Mouse (Mus musculus) kidney, postnatal 0 days (tissue): ENCODE results near the gene Myo1g. TPM values are rescaled to one million over a fixed set of nuclear protein-coding genes. Genes with fewer than 3 reads are reported as not detected.

Experiments used
- ATAC-seq: fragments of 200-750 bp; cut with Nextera tagmentation; replicated peaks from 2 replicates; pipeline ENCODE4 v1.8.0; 2017; ENCODE audit warnings: low read depth, moderate number of reproducible peaks, moderate TSS enrichment, moderate library complexity; ENCODE audit not compliant: low FRiP score
- DNase-seq: peaks from one replicate; pipeline ENCODE4 v3.0.0-alpha.2; 2016; ENCODE audit warnings: low spot score
- H3K27ac ChIP-seq: fragments of 300-500 bp; sonication (generic); 2 replicates; pipeline ENCODE4 v1.5.1; 2014; ENCODE audit warnings: mild to moderate bottlenecking
- H3K27me3 ChIP-seq: fragments of 300-500 bp; sonication (generic); 2 replicates; pipeline ENCODE4 v1.6.1; 2014; ENCODE audit warnings: low read length, mixed read lengths; ENCODE audit not compliant: insufficient read depth
- H3K36me3 ChIP-seq: fragments of 300-500 bp; sonication (generic); 2 replicates; pipeline ENCODE4 v1.6.1; 2014; ENCODE audit warnings: low read length, mixed read lengths; ENCODE audit not compliant: insufficient read depth
- H3K4me1 ChIP-seq: fragments of 300-500 bp; sonication (generic); replicated peaks from 2 replicates; pipeline ENCODE4 v1.6.1; 2014; ENCODE audit warnings: antibody characterized with exemption, low read length, mixed read lengths; ENCODE audit not compliant: insufficient read depth
- H3K4me2 ChIP-seq: fragments of 300-500 bp; sonication (generic); 2 replicates; pipeline ENCODE4 v1.6.1; 2014; ENCODE audit warnings: mild to moderate bottlenecking, low read length, moderate library complexity, mixed read lengths
- H3K4me3 ChIP-seq: fragments of 300-500 bp; sonication (generic); replicated peaks from 2 replicates; pipeline ENCODE4 v1.5.1; 2014; ENCODE audit warnings: low read depth, low read length
- H3K9ac ChIP-seq: fragments of 300-500 bp; sonication (generic); 2 replicates; pipeline ENCODE4 v1.6.1; 2014; ENCODE audit warnings: low read depth, low read length
- H3K9me3 ChIP-seq: fragments of 300-500 bp; sonication (generic); replicated peaks from 2 replicates; pipeline ENCODE4 v1.6.1; 2016; ENCODE audit warnings: low read length, inconsistent platforms, mixed read lengths
- CTCF ChIP-seq: IDR thresholded peaks from 2 replicates; pipeline ENCODE4 v1.5.1; 2016; ENCODE audit warnings: antibody characterized with exemption, low read depth, mild to moderate bottlenecking, moderate library complexity
- WGBS: fragments of 180-500 bp; shearing (Covaris S2); extraction: QIAGEN DNeasy Blood & Tissue Kit; methylation state at CpG from one replicate; pipeline ENCODE4 v1.1.7; 2014; 5-methylcytosine and 5-hydroxymethylcytosine counted together
- polyA plus RNA-seq: library from polyadenylated mRNA; unstranded; fragments of >200 nt; fragmentation: Nextera tagmentation; extraction: Ambion mirVana; gene quantifications from 2 replicates; pipeline ENCODE4 v1.2.1, GENCODE M21; 2015

Myo1g gene
- polyA plus RNA-seq, 1 experiment from 2014 or later = 0.42 TPM

GRCm38 (mm10) chr11:6562359-6562758 lies 41.6 kb upstream of the Myo1g start:
- ATAC-seq (peak; percentile 26; the same call in 1 of the 2 replicates), DNase-seq (no peak)
- 0 out of 2 replicates have a peak, but pooled peaks cover 4% of the 10 kb centered on the region for H3K36me3 ChIP-seq
- H3K27ac ChIP-seq = peak overlapping the region; percentile 79
- H3K4me2 ChIP-seq = peak overlapping the region; percentile 27; the same call in 1 of the 2 replicates
- H3K9me3 ChIP-seq = no peaks in the 10 kb centered on the region
- no peaks in the 10 kb centered on the region for H3K27me3 ChIP-seq
- no peaks in the 10 kb centered on the region; the same call in 1 of the 2 replicates for H3K4me1 ChIP-seq
- no peak overlapping the region for H3K9ac ChIP-seq
- 81% methylated on average over 6 of the region's 6 CpGs for WGBS
- no peak overlapping the region for H3K4me3 ChIP-seq
- TF ChIP-seq CTCF = no peak

- Histone ChIP-seq H3K27ac (peak overlapping the region; percentile 79), H3K4me1 (no peaks in the 10 kb centered on the region; the same call in 1 of the 2 replicates), H3K27me3 (no peaks in the 10 kb centered on the region), H3K4me2 (peak overlapping the region; percentile 27), H3K4me3 (no peak overlapping the region), H3K9me3 (no peaks in the 10 kb centered on the region), H3K36me3 (0 out of 2 replicates have a peak, but pooled peaks cover 4% of the 10 kb centered on the region), H3K9ac (no peak overlapping the region)
- ATAC-seq = 0 out of 2 replicates have a peak, but pooled peaks have one; percentile 21
- TF ChIP-seq CTCF = no peak
- 65% methylated on average over 4 of the region's 4 CpGs for WGBS
- DNase-seq = peak; percentile 58
These were observed 40.7 kb upstream of the Myo1g start for GRCm38 (mm10) chr11:6561474-6561873.

GRCm38 (mm10) chr11:6560655-6561360 lies 40.0 kb upstream of the Myo1g start:
- DNase-seq = peak; percentile 87

GRCm38 (mm10) chr11:6559996-6560395 lies 39.2 kb upstream of the Myo1g start:
- no peaks in the 10 kb centered on the region; the same call in 1 of the 2 replicates for H3K4me1 ChIP-seq
- ATAC-seq (no peak), DNase-seq (no peak)
- H3K36me3 ChIP-seq = 0 out of 2 replicates have a peak, but pooled peaks cover 4% of the 10 kb centered on the region
- H3K27me3 ChIP-seq = no peaks in the 10 kb centered on the region
- no peak overlapping the region for H3K4me2 ChIP-seq
- no peak overlapping the region for H3K4me3 ChIP-seq
- no peaks in the 10 kb centered on the region for H3K9me3 ChIP-seq
- 89% methylated on average over 2 of the region's 2 CpGs for WGBS
- 0 out of 2 replicates have a peak overlapping the region, but pooled peaks have one; percentile 55 for H3K27ac ChIP-seq
- no peak for TF ChIP-seq CTCF
- no peak overlapping the region for H3K9ac ChIP-seq

More at GRCm38 (mm10) chr11:6560655-6561360, 40.0 kb upstream of the Myo1g start:
- Histone ChIP-seq H3K4me2 (peak overlapping the region; percentile 27), H3K36me3 (0 out of 2 replicates have a peak, but pooled peaks cover 4% of the 10 kb centered on the region), H3K9me3 (no peaks in the 10 kb centered on the region), H3K9ac (no peak overlapping the region), H3K4me3 (no peak overlapping the region), H3K27me3 (no peaks in the 10 kb centered on the region), H3K27ac (peak overlapping the region; percentile 79), H3K4me1 (no peaks in the 10 kb centered on the region; the same call in 1 of the 2 replicates)
- TF ChIP-seq CTCF = no peak
- ATAC-seq = peak; percentile 22; the same call in 1 of the 2 replicates
- WGBS = 67% methylated on average over 13 of the region's 13 CpGs

- Histone ChIP-seq H3K27me3 (no peaks in the 10 kb centered on the region), H3K9me3 (no peaks in the 10 kb centered on the region), H3K27ac (0 out of 2 replicates have a peak overlapping the region, but pooled peaks have one; percentile 1), H3K4me1 (no peaks in the 10 kb centered on the region; the same call in 1 of the 2 replicates), H3K4me2 (no peak overlapping the region), H3K4me3 (no peak overlapping the region), H3K36me3 (peaks cover 3% of the 10 kb centered on the region; the same call in 1 of the 2 replicates), H3K9ac (no peak overlapping the region)
- 80% methylated on average over 3 of the region's 3 CpGs for WGBS
- TF ChIP-seq CTCF = no peak
- DNase-seq (no peak), ATAC-seq (no peak)
These were observed 37.5 kb upstream of the Myo1g start for GRCm38 (mm10) chr11:6558234-6558633.

GRCm38 (mm10) chr11:6550201-6550600 lies 29.4 kb upstream of the Myo1g start:
- WGBS = 88% methylated on average over 3 of the region's 3 CpGs
- Histone ChIP-seq H3K36me3 (peaks cover 3% of the 10 kb centered on the region; the same call in 1 of the 2 replicates), H3K27me3 (no peaks in the 10 kb centered on the region), H3K9ac (no peak overlapping the region), H3K27ac (no peak overlapping the region), H3K4me1 (peaks cover 7% of the 10 kb centered on the region; the same call in 1 of the 2 replicates), H3K4me2 (no peak overlapping the region), H3K9me3 (no peaks in the 10 kb centered on the region), H3K4me3 (no peak overlapping the region)
- ATAC-seq = no peak
- DNase-seq = no peak
- no peak for TF ChIP-seq CTCF
